Mouse (Mus musculus) forelimb bud, embryonic 11.5 days (tissue): ENCODE measurements at regions not wholly inside any gene's neighbourhood (a gene's known extent, or its start where the extent isn't known, plus 50 kb on each side); places are given as distances from the start of the nearest gene placed in this dataset.

Experiments
- DNase-seq: peaks from one replicate; pipeline ENCODE4 v3.0.0-alpha.2; 2012; ENCODE audit warnings: low read depth, low spot score

GRCm38 (mm10) chrX:12888708-12889481 lies 127.0 kb upstream of the Med14 start:
- no peak for DNase-seq

DNA sequence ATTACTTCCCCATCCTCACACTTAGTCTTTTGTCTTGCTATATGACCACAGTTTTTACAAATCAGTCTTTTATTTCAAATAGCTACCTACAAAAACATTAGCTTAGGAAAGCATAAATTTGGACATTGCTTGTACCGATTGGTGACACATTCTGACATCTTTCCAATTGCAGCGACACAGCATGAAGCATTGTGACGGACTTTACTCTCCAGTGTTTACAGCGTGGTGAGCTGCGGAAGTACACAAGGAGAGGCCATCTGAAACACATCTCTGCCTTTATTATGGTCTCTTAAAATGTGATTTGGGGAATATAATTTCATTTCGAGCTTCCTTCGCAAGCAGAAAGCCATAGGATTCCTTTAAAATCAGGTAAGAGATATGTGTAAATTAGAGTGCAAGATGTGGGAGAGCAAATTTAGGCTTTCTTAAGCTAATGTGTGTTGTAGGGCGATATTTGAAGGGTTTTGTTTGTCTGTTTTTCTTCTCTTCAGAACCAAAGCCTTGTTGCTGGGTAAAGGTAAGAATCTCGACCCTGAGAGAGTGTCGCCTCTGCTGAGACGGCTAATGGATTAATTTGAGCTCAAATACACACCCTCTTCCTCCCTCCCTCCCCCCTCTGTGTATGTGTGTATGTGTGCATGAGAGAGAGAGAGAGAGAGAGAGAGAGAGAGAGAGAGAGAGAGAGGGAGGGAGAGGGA lies 126.3 kb upstream of the Med14 start:
- DNase-seq = no peak

GRCm38 (mm10) chrX:12887516-12887915 lies 125.6 kb upstream of the Med14 start:
- DNase-seq = no peak

- no peak for DNase-seq
Observed at GRCm38 (mm10) chrX:12886160-12887048, 124.5 kb upstream of the Med14 start.

GRCm38 (mm10) chrX:12879233-12879632 lies 117.4 kb upstream of the Med14 start:
- DNase-seq = no peak

- no peak for DNase-seq
Observed at GRCm38 (mm10) chrX:12877506-12877905, 115.6 kb upstream of the Med14 start.

DNA sequence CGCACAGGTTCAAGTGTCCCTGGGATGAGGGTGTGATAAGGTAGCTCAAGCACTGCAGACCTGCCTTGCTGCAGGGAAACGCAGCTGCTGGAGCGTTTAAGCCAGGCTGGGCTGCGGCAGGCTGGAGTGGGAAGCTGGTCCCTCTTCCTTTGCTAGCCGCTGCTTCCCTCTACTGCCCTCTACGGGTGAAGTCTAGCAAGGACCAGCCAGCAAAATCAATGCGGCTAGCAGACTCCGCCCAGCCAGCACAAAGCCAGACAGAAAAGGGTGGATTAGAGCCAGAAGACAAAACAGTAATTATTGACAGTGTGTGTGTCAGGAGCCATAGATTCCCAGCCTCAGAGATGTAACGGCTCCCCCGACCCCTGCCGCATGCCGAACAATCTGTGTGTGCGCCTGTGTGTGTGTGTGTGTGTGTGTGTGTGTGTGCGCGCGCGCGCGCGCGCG lies 111.8 kb upstream of the Med14 start:
- DNase-seq = peak; percentile 76

- no peak for DNase-seq
Observed at GRCm38 (mm10) chrX:12873230-12873629, 111.4 kb upstream of the Med14 start.

GRCm38 (mm10) chrX:12866885-12867498 lies 105.1 kb upstream of the Med14 start:
- DNase-seq = no peak

DNA sequence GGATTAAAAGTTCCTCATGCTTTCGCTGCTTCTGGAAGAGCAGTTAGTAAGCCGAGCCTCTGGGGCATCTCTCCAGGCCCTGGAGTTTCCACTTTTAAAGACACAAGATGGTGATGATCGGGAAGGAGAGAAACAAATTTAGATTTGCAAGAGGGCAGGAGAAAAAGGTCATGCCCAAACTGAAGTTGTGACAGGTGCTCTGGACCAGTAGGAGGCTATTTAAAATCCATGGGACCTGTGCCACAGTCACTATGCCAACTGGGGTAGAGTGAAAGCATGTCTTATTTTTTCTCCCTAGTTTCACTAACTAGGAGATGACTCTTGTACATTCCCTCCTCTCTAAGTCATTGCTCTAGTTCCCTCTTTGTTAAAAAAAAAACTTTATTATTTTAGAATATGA lies 104.3 kb upstream of the Med14 start:
- DNase-seq = no peak

GRCm38 (mm10) chrX:12860168-12860567 lies 98.3 kb upstream of the Med14 start:
- DNase-seq = no peak

DNA sequence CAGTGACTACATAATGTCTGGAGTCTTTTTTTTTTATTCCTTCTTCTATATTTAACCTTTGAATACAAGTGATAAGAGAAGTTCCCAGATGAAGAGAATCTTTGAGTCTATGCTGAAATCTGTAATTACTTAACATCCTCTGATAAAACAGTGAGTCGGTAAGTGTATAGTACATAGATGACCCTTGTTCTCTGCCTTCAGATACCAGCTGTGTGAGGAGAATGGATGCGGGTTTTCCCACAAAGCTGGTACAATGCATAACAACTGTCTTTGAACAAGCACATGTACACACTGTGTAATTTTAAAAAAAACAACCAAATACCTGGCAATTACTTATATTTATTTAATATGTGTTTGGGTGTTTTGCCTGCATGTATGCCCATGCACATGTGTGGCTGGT lies 96.9 kb upstream of the Med14 start:
- DNase-seq = no peak

DNA sequence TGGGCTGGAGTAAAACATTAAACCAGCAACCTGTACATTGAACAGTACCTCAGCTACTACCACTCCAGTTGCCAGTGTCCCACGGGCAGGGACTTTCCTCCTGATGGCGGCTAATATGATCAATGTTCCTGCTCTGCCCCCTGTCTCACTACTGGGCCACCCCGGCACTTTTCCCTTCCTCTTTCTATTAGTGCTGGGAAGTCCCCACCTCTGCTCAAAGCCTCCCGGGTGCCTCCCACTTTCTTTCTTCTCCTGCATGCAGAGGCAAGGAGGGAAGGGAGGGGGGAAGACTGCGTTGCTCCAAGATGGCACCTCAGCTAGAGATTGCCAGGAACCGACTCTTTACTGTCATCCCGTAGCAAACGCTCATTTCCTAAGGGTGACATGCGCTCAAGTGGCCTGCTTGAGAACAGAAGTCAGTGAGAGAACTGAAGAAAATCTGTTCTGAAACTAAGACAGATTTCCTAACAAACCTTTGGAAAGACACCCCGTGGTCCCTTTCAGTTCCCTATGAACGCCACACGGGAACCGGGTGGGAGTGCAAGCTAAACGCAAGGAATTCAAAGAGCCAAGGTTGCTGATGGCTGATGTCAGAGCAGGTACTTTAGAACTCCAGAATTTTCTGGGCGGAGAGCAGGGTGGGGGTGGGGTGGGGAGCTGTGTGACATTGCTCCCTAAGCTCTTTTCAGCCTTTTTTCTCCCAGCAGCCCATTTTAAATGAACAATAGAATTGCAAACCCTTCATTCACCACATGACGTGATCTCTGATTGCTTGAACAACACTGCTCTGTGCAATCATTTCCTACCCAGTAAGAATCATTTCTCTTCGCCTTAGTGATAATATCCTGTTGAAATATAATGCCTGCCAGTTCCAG lies 96.2 kb upstream of the Med14 start:
- DNase-seq = no peak

- DNase-seq = no peak
Observed at GRCm38 (mm10) chrX:12855425-12855824, 93.6 kb upstream of the Med14 start.

DNA sequence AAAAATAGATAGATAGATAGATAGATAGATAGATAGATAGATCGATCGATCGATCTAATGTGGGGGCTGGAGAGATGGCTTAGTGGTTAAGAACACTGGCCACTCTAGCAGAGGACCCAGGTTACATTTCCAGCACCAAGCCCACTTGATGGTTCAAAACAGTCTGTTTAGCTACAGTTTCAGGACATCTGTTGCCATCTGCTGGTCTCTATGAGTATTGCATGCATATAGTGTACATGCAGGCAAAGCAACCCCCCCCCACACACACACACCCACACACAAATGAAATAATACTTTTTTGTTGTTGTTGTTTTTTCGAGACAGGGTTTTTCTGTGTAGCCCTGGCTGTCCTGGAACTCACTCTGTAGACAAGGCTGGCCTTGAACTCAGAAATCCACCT lies 89.8 kb upstream of the Med14 start:
- peak; percentile 25 for DNase-seq

GRCm38 (mm10) chrX:12844431-12844830 lies 82.6 kb upstream of the Med14 start:
- no peak for DNase-seq

DNA sequence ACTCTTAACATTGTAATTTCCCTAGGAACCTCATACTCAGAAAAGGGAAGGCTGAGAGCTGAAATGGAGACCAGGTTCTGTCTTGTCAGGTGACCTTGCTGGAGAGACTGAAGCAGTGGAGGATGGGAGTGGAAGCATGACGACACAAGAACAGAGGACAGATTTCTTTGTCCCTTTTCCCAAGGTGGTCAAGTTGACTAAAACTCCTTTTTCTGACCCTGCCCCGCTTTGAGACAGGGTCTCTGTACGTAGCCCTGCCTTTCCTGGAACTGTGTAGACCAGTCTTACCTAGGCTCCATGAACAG lies 79.1 kb upstream of the Med14 start:
- DNase-seq = no peak

GRCm38 (mm10) chrX:12840160-12841020 lies 78.5 kb upstream of the Med14 start:
- DNase-seq = peak; percentile 73

- DNase-seq = peak; percentile 66
Observed at GRCm38 (mm10) chrX:12839406-12840159, 77.7 kb upstream of the Med14 start.
